Mouse (Mus musculus) left cerebral cortex, postnatal 4 days (tissue): ENCODE results near the gene Nckap1. TPM values are rescaled to one million over a fixed set of nuclear protein-coding genes. Genes with fewer than 3 reads are reported as not detected.

Experiments used
- microRNA-seq: library from miRNA; unstranded; fragments of <30 nt; microRNA quantifications from one replicate; pipeline ENCODE4 v1.2.0, GENCODE M21; 2022
- total RNA-seq, 2 experiments: library from RNA; stranded (reverse); gene quantifications; 2 replicates each; pipeline ENCODE4 v1.2.3; 2021

Nckap1 gene
- total RNA-seq, 2 experiments from 2014 or later = 250 to 254 TPM

Small RNAs within 50 kb of the gene (microRNA-seq; reads per million reads assigned to microRNA genes)
- not detected for gene Mir684-1

Other genes starting within 250 kb of the Nckap1 start
- 1 to 10 TPM; 7.2 to 7.7 TPM for gene Frzb, start 133.8 kb downstream of the Nckap1 start, total RNA-seq
- gene Dusp19, start 35.7 kb upstream of the Nckap1 start, total RNA-seq = 10 to 100 TPM; 19.0 to 23.7 TPM
- gene Nup35, start 35.9 kb upstream of the Nckap1 start, total RNA-seq = 10 to 100 TPM; 26.5 to 28.1 TPM